Mouse (Mus musculus) brain, embryonic 14.5 days (tissue): ENCODE data around the gene Rfc4. TPM values are rescaled to one million over a fixed set of nuclear protein-coding genes. Genes with fewer than 3 reads are reported as not detected.
"Not testable (repeated sequence)": the region's sequence is repeated elsewhere in the genome, so short reads cannot be mapped to it uniquely, and the experiment has no call there.

Experiments used
- DNase-seq: peaks from one replicate; pipeline ENCODE4 v3.0.0-alpha.2; 2011; ENCODE audit warnings: low read depth
- CTCF ChIP-seq: fragments of 200-500 bp; IDR thresholded peaks from 2 replicates; pipeline ENCODE4 v1.5.1; 2012; ENCODE audit warnings: inconsistent platforms, mild to moderate bottlenecking, moderate library complexity, borderline replicate concordance; ENCODE audit not compliant: insufficient read depth, insufficient read length; ENCODE audit errors: extremely low read depth
- POLR2A ChIP-seq: fragments of 200-500 bp; IDR thresholded peaks from 2 replicates; pipeline ENCODE4 v1.6.1; 2012; ENCODE audit warnings: mild to moderate bottlenecking, inconsistent platforms, borderline replicate concordance; ENCODE audit not compliant: poor library complexity, insufficient read depth, insufficient read length, severe bottlenecking; ENCODE audit errors: extremely low read depth
- polyA plus RNA-seq: library from polyadenylated mRNA; depleted of rRNA; stranded (reverse); fragments of >200 nt; gene quantifications from 2 replicates; pipeline ENCODE4 v1.2.3, GENCODE M21; 2012; rRNA removed

Rfc4 gene
- polyA plus RNA-seq, 1 experiment, result 6.3 TPM

- no peak for TF ChIP-seq POLR2A
- no peak for TF ChIP-seq CTCF
- DNase-seq, result no peak
Observed at GRCm38 (mm10) chr16:23099632-23100031, 27.9 kb downstream of the Rfc4 start.

- DNase-seq, result not testable (repeated sequence)
Observed at GRCm38 (mm10) chr16:23098105-23098452, 29.5 kb downstream of the Rfc4 start.

DNA sequence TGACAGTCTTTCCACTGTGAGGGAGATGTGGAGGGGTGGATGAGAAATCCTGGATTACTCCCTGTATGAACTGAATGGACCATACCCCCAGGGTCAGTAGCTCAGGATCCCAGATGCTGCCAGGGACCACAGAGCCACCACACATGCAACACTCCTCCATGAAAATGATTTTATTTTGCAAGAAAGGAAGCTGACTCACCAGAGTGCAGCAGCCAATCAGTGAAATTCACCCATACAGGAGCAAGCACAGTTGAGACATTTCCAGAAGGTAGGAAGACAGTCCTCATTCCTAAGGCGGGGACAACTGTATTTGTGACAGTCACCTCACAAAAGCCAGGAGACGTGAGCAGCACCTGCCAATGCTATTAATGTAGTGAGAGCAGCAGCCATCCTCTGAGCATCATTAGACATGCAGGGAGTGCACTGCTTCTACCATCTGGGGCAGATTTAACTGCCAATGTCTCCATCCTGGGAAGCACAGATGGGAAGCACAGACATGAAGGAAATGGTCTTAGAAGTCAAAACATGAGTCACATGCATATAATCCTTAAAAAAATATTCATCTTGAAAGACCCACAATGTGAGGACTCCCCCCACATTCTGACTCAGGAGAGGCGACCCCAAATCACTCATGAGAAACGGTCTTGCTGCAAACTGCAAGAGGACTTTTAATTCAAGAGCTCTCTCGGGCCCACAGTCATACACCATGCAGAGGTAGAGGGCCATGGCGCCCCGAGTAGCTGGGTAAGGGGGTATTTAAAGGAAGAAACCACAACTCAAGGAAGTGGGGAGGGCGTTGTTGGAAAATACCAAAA, 30.0 kb downstream of the Rfc4 start:
- peak; percentile 61 for DNase-seq

DNA sequence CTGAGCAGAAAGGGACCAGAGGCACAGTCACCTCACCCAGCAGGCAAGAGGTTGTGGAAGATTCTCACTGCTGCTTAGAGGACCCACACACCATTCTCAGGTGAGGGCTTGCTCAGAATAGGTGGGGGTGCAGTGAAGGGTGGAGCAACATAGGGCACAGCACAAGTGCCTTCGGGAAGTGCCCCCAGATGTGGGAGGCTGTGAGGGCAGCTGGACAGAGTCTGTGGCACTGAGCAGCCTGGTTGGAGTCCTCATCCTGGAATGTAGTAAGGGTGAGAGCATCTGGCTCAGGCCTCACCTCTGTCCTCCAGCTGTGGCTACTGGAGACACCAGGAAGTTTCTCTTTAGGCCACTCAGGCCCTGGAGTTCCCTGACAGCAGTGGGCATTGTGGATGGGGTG, 30.7 kb downstream of the Rfc4 start:
- DNase-seq, result not testable (repeated sequence)

- not testable (repeated sequence) for DNase-seq
Observed at GRCm38 (mm10) chr16:23095581-23095980, 32.0 kb downstream of the Rfc4 start.

- DNase-seq, result no peak
- TF ChIP-seq CTCF, result no peak
- TF ChIP-seq POLR2A, result no peak
Observed at GRCm38 (mm10) chr16:23094136-23094535, 33.4 kb downstream of the Rfc4 start.

- DNase-seq, result no peak
- TF ChIP-seq POLR2A, result no peak
- TF ChIP-seq CTCF, result no peak
Observed at GRCm38 (mm10) chr16:23093321-23093953, 34.1 kb downstream of the Rfc4 start.

DNA sequence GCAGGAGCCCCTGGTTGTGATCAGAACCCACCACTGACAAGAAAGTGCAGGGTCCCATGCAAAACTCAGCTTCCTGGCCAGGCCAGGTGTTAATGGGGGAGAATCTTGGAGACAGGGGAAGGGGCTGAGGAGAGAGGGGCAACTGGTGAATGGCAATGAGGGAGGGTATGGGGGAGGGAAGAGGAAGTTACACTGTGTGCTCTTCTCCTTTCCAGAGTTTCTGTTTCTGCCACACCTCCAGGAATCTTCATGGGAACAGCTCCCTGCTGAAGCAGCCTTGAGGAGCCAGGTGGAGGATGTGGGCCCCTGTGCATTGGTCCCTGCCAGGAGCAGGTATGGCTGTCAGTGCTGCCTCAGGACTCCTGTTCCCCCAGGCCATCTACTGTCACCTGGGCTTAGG, 36.2 kb downstream of the Rfc4 start:
- not testable (repeated sequence) for DNase-seq

DNA sequence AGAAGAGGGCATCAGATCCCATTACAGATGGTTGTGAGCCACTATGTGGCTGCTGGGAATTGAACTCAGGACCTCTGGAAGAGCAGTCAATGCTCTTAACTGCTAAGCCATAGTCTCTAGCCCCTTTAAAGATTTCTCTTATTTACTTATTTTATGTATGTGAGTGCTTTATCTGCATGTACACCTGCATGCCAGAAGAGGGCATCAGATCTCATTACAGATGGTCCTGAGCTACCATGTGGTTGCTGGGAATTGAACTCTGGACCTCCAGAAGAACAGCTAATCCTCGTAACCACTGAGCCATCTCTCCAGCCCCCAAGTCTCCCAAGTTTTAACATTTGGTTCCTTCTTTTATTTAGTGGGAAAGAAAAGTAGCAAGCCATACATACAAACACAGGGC, 39.0 kb downstream of the Rfc4 start:
- not testable (repeated sequence) for DNase-seq

DNA sequence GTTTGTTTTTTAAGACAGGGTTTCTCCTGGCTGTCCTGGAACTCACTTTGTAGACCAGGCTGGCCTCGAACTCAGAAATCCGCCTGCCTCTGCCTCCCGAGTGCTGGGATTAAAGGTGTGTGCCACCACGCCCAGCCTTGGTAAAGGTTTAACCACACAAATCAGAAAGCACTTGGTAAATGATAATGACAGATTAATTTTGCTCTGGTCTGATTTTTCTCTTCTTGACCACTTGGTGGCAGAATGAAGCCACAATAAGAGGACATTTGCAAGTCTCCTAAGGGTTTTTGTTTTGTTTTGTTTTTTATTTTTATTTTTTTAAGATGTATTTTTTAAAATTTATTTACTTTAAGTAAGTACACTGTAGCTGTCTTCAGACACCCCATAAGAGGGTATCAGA, 39.8 kb downstream of the Rfc4 start:
- DNase-seq, result peak; percentile 51

DNA sequence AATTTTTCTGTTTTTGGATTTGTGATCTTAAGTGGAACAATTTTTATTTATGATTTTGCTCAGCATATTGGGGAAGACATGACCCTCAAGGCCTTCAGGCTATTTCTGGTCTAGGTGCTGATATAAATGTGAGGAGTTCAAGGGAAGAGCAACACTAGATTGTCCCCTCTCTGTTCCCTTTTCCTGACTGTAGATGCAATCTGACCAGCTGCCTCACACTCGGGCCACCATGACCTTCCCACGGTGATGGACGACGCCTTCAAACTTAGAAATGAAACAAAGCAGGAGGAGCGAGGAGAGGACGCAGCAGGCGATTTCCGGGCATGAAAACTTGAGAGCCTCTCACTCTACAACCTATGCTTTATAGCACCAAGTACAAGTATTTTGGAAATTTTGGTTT, 40.4 kb downstream of the Rfc4 start:
- DNase-seq, result not testable (repeated sequence)

DNA sequence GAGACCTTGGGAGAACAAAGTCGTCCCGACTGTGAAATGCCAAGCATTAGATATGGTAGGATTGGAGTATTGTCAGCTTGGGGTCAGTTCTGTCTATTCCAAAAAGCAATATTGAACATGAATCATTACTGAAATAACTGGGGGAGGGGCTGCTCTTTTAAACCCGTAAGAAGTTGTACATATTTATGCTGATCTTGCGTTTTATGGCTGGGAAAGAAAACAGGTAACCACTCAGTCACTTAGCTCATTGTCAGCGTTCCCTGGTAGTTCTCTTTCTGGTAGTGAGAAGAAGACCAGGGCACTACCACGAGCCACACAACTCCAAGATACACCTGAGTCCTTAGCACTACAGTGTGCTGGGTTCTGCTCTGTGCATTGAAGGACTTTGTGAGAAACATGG, 50.0 kb downstream of the Rfc4 start:
- DNase-seq, result not testable (repeated sequence)

Other genes with a start within 250 kb of the Rfc4 start
- gene Ahsg, start 236.5 kb downstream of the Rfc4 start, polyA plus RNA-seq, result 0.24 and 0.44 TPM in 2 replicates
- 0.11 TPM in 1 of 2 replicates, not detected in the other for gene Fetub, start 209.4 kb downstream of the Rfc4 start, polyA plus RNA-seq
- 0.08 and 0.22 TPM in 2 replicates for gene Hrg, start 176.7 kb downstream of the Rfc4 start, polyA plus RNA-seq
- 0.06 and 0.07 TPM in 2 replicates for gene Kng2, start 98.3 kb downstream of the Rfc4 start, polyA plus RNA-seq
- gene Kng1, start 69.9 kb downstream of the Rfc4 start, polyA plus RNA-seq, result 0.05 and 0.21 TPM in 2 replicates
- gene Eif4a2, start 20.3 kb downstream of the Rfc4 start, polyA plus RNA-seq, result 618 and 643 TPM in 2 replicates
- 0.08 and 0.09 TPM in 2 replicates for gene Adipoq, start 18.8 kb upstream of the Rfc4 start, polyA plus RNA-seq
- 31.5 and 35.7 TPM in 2 replicates for gene St6gal1, start 97.0 kb upstream of the Rfc4 start, polyA plus RNA-seq